Mouse (Mus musculus) cerebellum, adult 2 months (tissue): Measurements from ENCODE around the gene Dph7.

ENCODE experiments used
- CTCF ChIP-seq: fragments of 200-500 bp; IDR thresholded peaks from 2 replicates; pipeline ENCODE4 v1.5.1; 2011; ENCODE audit warnings: low read depth, mild to moderate bottlenecking, control low read depth, low read length, moderate library complexity, borderline replicate concordance; ENCODE audit not compliant: insufficient read depth
- POLR2A ChIP-seq: fragments of 200-500 bp; IDR thresholded peaks from 2 replicates; pipeline ENCODE4 v1.6.1; 2011; ENCODE audit warnings: low read length, control low read depth, borderline replicate concordance; ENCODE audit not compliant: insufficient read depth

- TF ChIP-seq CTCF (no peak), POLR2A (no peak)
These were observed 36.9 kb upstream of the Dph7 start for GRCm38 (mm10) chr2:24925284-24925683.
